Comparison of ENCODE assay signal across 29 mouse cellular contexts in genomic region chr16:93788881-93789280, GRCm38 (mm10). TPM values are rescaled to one million over a fixed set of nuclear protein-coding genes. Genes with fewer than 3 reads are reported as not detected.
A peak's percentile ranks its signal among the peaks of the same experiment; 100 is the strongest.
DNase-seq lines count a peak whose midpoint lies in the region; ATAC-seq and TF ChIP-seq lines count a peak whose summit lies in the region.
"Had no signal": no experiment of that assay in that cellular context is flagged by ENCODE, and none has a peak within 500 bp of the region (broad histone marks: within the 10 kb centered on the region; RNA-seq: fewer than 3 reads in every experiment).

No protein-coding gene starts in this region.

- H3K27ac ChIP-seq in liver, embryonic 16.5 days (ENCODE audit: low read length) = 0 out of 2 replicates have a peak overlapping the region, but pooled peaks have one; percentile 23
- no peak overlapping the region for H3K27ac ChIP-seq in liver, postnatal 0 days (ENCODE audit: low read depth)
- H3K27ac ChIP-seq in testis, adult 2 months (ENCODE audit: control insufficient read depth, insufficient read depth, low read depth, low read length) = no peak overlapping the region
- peak overlapping the region; percentile 1; the same call in 1 of the 2 replicates for H3K27ac ChIP-seq in bone marrow, adult 2 months (ENCODE audit: control insufficient read depth, insufficient read depth, low read depth, low read length, poor library complexity)
- H3K27ac ChIP-seq in kidney, embryonic 16.5 days (ENCODE audit: low read length) = no peak overlapping the region
- H3K27ac ChIP-seq: forebrain, embryonic 13.5 days; hindbrain, embryonic 12.5 days; hindbrain, postnatal 0 days; intestine, embryonic 15.5 days; kidney, postnatal 0 days; limb, embryonic 13.5 days; liver, embryonic 14.5 days; macrophage; stomach, embryonic 15.5 days had no signal

- TF ChIP-seq POLR2A in testis, adult 2 months (IDR thresholded peaks at IDR 0.05; ENCODE audit: control insufficient read depth, low read depth, low read length) = no peak
- TF ChIP-seq POLR2A in bone marrow, adult 2 months (IDR thresholded peaks at IDR 0.05; ENCODE audit: borderline replicate concordance, control insufficient read depth, low read depth, low read length) = no peak

- TF ChIP-seq CTCF in liver, postnatal 0 days (IDR thresholded peaks at IDR 0.05; ENCODE audit: low read depth) = no peak
- TF ChIP-seq CTCF in testis, adult 2 months (IDR thresholded peaks at IDR 0.05; ENCODE audit: control insufficient read depth, insufficient read depth, insufficient replicate concordance, low read depth, low read length) = no peak
- no peak for TF ChIP-seq CTCF in bone marrow, adult 2 months (IDR thresholded peaks at IDR 0.05; ENCODE audit: control insufficient read depth, insufficient read depth, low read length)

- H3K4me3 ChIP-seq in liver, embryonic 16.5 days (ENCODE audit: low read depth, low read length) = no peak overlapping the region
- no peak overlapping the region for H3K4me3 ChIP-seq in liver, postnatal 0 days (ENCODE audit: low read depth, low read length)
- H3K4me3 ChIP-seq in testis, adult 2 months (ENCODE audit: control insufficient read depth, low read depth, low read length) = peak overlapping the region; percentile 8
- no peak overlapping the region for H3K4me3 ChIP-seq in bone marrow, adult 2 months (replicated peaks; ENCODE audit: control insufficient read depth, low read depth, low read length)
- no peak overlapping the region for H3K4me3 ChIP-seq in kidney, embryonic 16.5 days (ENCODE audit: low read length)
- H3K4me3 ChIP-seq: forebrain, embryonic 13.5 days; hindbrain, embryonic 12.5 days; intestine, embryonic 15.5 days; limb, embryonic 13.5 days; stomach, embryonic 15.5 days had no signal

- no peak for TF ChIP-seq EP300 in liver, postnatal 0 days (IDR thresholded peaks at IDR 0.05; ENCODE audit: low read depth)

- no peaks in the 10 kb centered on the region for H3K9me3 ChIP-seq in liver, embryonic 16.5 days (replicated peaks; ENCODE audit: control insufficient read depth, low read length)
- peaks cover 4% of the 10 kb centered on the region; the same call in 1 of the 2 replicates for H3K9me3 ChIP-seq in liver, postnatal 0 days (ENCODE audit: low read length)
- H3K9me3 ChIP-seq in kidney, embryonic 16.5 days (ENCODE audit: low read length) = peaks cover 4% of the 10 kb centered on the region; the same call in 1 of the 2 replicates
- H3K9me3 ChIP-seq: forebrain, embryonic 13.5 days; intestine, embryonic 15.5 days; stomach, embryonic 15.5 days had no signal

- no peaks in the 10 kb centered on the region for H3K27me3 ChIP-seq in liver, embryonic 16.5 days (ENCODE audit: control insufficient read depth, insufficient read depth, low read depth, low read length)
- no peaks in the 10 kb centered on the region for H3K27me3 ChIP-seq in liver, postnatal 0 days (ENCODE audit: insufficient read depth, low read length)
- H3K27me3 ChIP-seq in testis, adult 2 months (ENCODE audit: control insufficient read depth, insufficient read depth, low read length) = no peaks in the 10 kb centered on the region
- H3K27me3 ChIP-seq in kidney, embryonic 16.5 days (ENCODE audit: insufficient read depth, low read length) = no peaks in the 10 kb centered on the region
- H3K27me3 ChIP-seq: forebrain, embryonic 13.5 days; hindbrain, embryonic 12.5 days; intestine, embryonic 15.5 days; limb, embryonic 13.5 days; stomach, embryonic 15.5 days had no signal

- no peak for ATAC-seq in liver, embryonic 16.5 days (ENCODE audit: low read depth)
- ATAC-seq in liver, postnatal 0 days = no peak
- ATAC-seq in kidney, embryonic 16.5 days (ENCODE audit: low FRiP score, low TSS enrichment) = no peak
- ATAC-seq: activated CD4-positive, CD25-positive, alpha-beta regulatory T cell, adult 4 months; forebrain, embryonic 13.5 days; hindbrain, postnatal 0 days; intestine, embryonic 15.5 days; lung, postnatal 0 days had no signal

- peaks cover 5% of the 10 kb centered on the region for H3K36me3 ChIP-seq in liver, embryonic 16.5 days (ENCODE audit: control insufficient read depth, insufficient read depth)
- H3K36me3 ChIP-seq in liver, postnatal 0 days (replicated peaks; ENCODE audit: insufficient read depth, low read length) = peaks cover 9% of the 10 kb centered on the region
- no peaks in the 10 kb centered on the region for H3K36me3 ChIP-seq in testis, adult 2 months (ENCODE audit: control insufficient read depth, insufficient read depth, low read length)
- peaks cover 6% of the 10 kb centered on the region for H3K36me3 ChIP-seq in kidney, embryonic 16.5 days (ENCODE audit: insufficient read depth, low read length)

- H3K4me2 ChIP-seq in liver, embryonic 16.5 days (ENCODE audit: low read depth, low read length) = no peak overlapping the region
- no peak overlapping the region for H3K4me2 ChIP-seq in liver, postnatal 0 days (ENCODE audit: low read depth, low read length)
- no peak overlapping the region for H3K4me2 ChIP-seq in kidney, embryonic 16.5 days (replicated peaks; ENCODE audit: low read depth, low read length)
- H3K4me2 ChIP-seq: forebrain, embryonic 13.5 days; heart, embryonic 11.5 days; hindbrain, embryonic 12.5 days; intestine, embryonic 15.5 days; limb, embryonic 13.5 days; stomach, embryonic 15.5 days had no signal

- DNase-seq in liver, postnatal 0 days = no peak
- DNase-seq in testis, postnatal 14 days (ENCODE audit: low spot score) = no peak
- DNase-seq in spleen, postnatal 36 days (ENCODE audit: low spot score in 2 of 2) = peak; percentile 80 to 81
- DNase-seq: adrenal gland, adult 8-10 months; cerebellum, adult 9-10 months; cerebellum, postnatal 36 days; gastrocnemius, postnatal 36 days; heart, adult 18-20 months; heart, postnatal 36 days; kidney, adult 2 months; kidney, postnatal 4 days; midbrain, embryonic 14.5 days; right cerebral cortex, adult 18-20 months had no signal

- no peak overlapping the region for H3K9ac ChIP-seq in liver, embryonic 16.5 days (ENCODE audit: low read depth, low read length)
- H3K9ac ChIP-seq in liver, postnatal 0 days (replicated peaks) = no peak overlapping the region
- no peak overlapping the region for H3K9ac ChIP-seq in kidney, embryonic 16.5 days (replicated peaks; ENCODE audit: low read length)
- H3K9ac ChIP-seq: forebrain, embryonic 13.5 days; hindbrain, embryonic 12.5 days; intestine, embryonic 15.5 days; limb, embryonic 13.5 days; liver, embryonic 14.5 days; stomach, embryonic 15.5 days had no signal

- H3K4me1 ChIP-seq in liver, embryonic 16.5 days (ENCODE audit: control insufficient read depth, low read depth, low read length) = peaks cover 12% of the 10 kb centered on the region
- peaks cover 4% of the 10 kb centered on the region; the same call in 1 of the 2 replicates for H3K4me1 ChIP-seq in liver, postnatal 0 days (ENCODE audit: insufficient read depth)
- H3K4me1 ChIP-seq in testis, adult 2 months (ENCODE audit: control insufficient read depth, insufficient read depth, low read length) = no peaks in the 10 kb centered on the region
- H3K4me1 ChIP-seq in bone marrow, adult 2 months (ENCODE audit: control insufficient read depth, insufficient read depth, low read length) = peaks cover 4% of the 10 kb centered on the region; the same call in 1 of the 2 replicates
- peaks cover 11% of the 10 kb centered on the region for H3K4me1 ChIP-seq in kidney, embryonic 16.5 days (ENCODE audit: insufficient read depth, low read length)
- H3K4me1 ChIP-seq: intestine, embryonic 15.5 days; stomach, embryonic 15.5 days had no signal

- 71% methylated on average over 8 of the region's 8 CpGs for WGBS in liver, embryonic 16.5 days (ENCODE audit: insufficient replicate concordance)
- 84% methylated on average over 8 of the region's 8 CpGs for WGBS in liver, postnatal 0 days (ENCODE audit: insufficient replicate concordance)
- WGBS in bone marrow, adult 2 months = 84% methylated on average over 8 of the region's 8 CpGs
- WGBS in kidney, embryonic 16.5 days = 96% methylated on average over 8 of the region's 8 CpGs

RNA-seq across cellular contexts. Expression of gene Morc3, which starts 43.0 kb away (rescaled TPM):
- 15.7 and 16.4 TPM in 2 replicates for polyA plus RNA-seq in liver, embryonic 16.5 days (2015; fragmentation: Nextera tagmentation; extraction: Ambion mirVana)
- polyA plus RNA-seq in liver, postnatal 0 days (2015; fragmentation: Nextera tagmentation; extraction: Ambion mirVana) = 11.7 and 12.3 TPM in 2 replicates
- 9.6 and 11.6 TPM in 2 replicates for polyA plus RNA-seq in testis, adult 2 months (2012; rRNA removed)
- 26.5 and 34.2 TPM in 2 replicates for polyA plus RNA-seq in bone marrow, adult 2 months (2011; ENCODE audit: insufficient read depth, insufficient read length, low replicate concordance, missing spikeins)
- polyA plus RNA-seq in kidney, embryonic 16.5 days (2015; fragmentation: Nextera tagmentation; extraction: Ambion mirVana) = 33.1 and 33.3 TPM in 2 replicates

Comparison
In these comparisons a context has a peak if more than half of its experiments do, and no peak if none do; other contexts are left out.
1. H3K27ac ChIP-seq: peak in liver, embryonic 16.5 days (single experiment) and bone marrow, adult 2 months (single experiment); none in liver, postnatal 0 days (single experiment), testis, adult 2 months (single experiment) and kidney, embryonic 16.5 days (single experiment).
2. DNase-seq: peak in spleen, postnatal 36 days (2 of 2); none in liver, postnatal 0 days (single experiment) and testis, postnatal 14 days (single experiment).